Mouse (Mus musculus) monocyte, adult 5-6 weeks (primary cell): Measurements from ENCODE around the gene Golph3l. TPM values are rescaled to one million over a fixed set of nuclear protein-coding genes. Genes with fewer than 3 reads are reported as not detected.
"Not testable (repeated sequence)": the region's sequence is repeated elsewhere in the genome, so short reads cannot be mapped to it uniquely, and the experiment has no call there.

Experiments used
- ATAC-seq: fragments of 153-309, 156-312 bp; replicated peaks from 2 replicates; pipeline ENCODE4 v1.8.0; 2017; ENCODE audit warnings: mild to moderate bottlenecking; ENCODE audit not compliant: low TSS enrichment, insufficient number of reproducible peaks, severe bottlenecking, poor library complexity, low FRiP score
- total RNA-seq: library from RNA; stranded (forward); fragments of 200-1000, 200-491, 200-594 nt; gene quantifications from 3 replicates; pipeline ENCODE4 v1.2.3, GENCODE M21; 2017

Golph3l gene
- 26.6 to 53.1 TPM (median 29.7 TPM) in 3 replicates for total RNA-seq

DNA sequence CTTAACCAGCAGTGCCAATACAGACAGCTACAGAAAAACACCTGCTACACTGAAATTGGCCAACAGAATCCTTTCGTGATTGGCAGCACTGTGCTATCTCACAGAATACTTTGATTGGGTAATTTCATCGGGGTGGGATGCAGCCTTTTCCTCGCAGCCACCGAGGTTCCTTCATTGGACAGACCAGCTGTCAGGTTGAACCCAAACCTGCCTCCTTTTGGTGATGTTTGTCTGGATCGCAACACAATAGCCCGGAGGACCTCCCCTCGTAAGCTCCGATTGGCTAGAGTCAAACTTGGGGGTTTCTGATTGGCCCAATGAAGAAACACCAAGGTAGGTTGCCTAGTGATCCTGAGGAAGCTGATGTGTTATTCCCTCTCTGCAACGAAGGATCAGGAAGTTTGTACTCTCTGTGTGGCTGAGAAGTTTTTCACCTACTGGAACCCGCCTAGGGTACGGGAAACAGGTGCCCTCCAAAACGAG lies at the start of gene Golph3l:
Gene Golph3l, plus strand, starts transcription at position 331 of the 483 bp plus-strand sequence.
- ATAC-seq: peak; percentile 100

DNA sequence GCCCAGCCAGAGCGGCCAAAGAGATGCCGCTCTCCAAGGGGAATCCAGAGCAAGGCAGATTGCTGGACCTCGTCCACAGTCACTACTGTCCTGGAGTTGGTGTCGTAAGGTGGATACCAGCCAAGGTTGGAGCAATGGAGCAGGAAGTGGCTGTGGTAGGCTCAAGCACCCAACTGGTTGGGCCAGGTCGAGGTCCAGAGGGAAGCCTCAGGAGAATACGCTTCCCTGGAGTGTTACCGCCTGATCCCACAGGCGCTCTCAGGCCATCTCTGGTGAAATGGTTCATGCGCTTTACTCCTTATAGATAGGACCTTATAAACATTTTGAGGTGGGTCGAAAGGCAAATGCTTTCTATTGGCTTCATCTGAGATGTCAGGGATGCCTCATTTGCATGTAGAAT lies 49.8 kb upstream of the Golph3l start:
- no peak for ATAC-seq

DNA sequence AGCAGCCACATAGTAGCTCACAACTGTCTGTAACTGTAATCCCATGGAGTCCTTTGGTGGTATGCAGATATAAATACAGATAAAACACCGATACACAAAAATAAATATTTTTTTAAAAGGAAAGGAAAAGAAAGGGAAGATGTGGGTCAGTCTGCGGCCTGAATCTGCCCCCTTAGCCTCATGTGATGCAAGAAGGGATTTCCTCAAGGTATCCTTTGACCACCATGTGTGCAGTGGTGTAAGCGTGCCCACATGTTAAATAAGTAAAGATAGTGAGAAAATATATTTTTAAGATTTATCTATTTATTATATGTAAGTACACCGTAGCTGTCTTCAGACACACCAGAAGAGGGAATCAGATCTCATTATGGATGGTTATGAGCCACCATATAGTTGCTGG lies 48.9 kb upstream of the Golph3l start:
- ATAC-seq: no peak

DNA sequence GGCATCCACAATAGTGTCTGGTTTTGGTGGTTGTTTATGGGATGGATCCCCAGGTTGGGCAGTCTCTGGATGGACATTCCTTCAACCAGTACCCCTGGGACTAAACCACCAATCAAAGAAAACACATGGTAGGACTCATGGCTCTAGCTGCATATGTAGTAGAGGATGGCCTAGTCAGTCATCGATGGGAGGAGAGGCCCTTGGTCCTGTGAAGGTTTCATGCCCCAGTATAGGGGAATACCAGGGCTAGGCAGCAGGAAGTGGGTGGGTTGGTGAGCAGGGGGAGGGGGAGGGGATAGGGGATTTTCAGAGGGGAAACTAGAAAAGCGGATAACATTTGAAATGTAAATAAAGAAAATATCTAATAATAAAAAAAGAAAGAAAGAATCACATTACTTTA lies 47.5 kb upstream of the Golph3l start:
- not testable (repeated sequence) for ATAC-seq

DNA sequence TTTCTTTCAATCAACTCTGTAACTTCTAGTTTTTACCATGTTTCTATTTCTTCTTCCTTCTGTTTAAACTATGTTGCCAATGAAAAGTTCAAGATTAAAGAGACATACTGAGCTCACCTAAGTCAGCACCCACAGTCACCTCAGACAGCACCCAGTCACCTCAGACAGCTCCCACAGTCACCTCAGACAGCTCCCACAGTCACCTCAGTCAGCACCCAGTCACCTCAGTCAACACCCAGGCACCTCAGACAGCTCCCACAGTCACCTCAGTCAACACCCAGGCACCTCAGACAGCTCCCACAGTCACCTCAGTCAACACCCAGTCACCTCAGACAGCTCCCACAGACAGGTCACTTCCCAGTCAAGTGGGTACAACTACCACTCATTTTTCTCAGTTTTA lies 46.6 kb upstream of the Golph3l start:
- ATAC-seq: no peak

DNA sequence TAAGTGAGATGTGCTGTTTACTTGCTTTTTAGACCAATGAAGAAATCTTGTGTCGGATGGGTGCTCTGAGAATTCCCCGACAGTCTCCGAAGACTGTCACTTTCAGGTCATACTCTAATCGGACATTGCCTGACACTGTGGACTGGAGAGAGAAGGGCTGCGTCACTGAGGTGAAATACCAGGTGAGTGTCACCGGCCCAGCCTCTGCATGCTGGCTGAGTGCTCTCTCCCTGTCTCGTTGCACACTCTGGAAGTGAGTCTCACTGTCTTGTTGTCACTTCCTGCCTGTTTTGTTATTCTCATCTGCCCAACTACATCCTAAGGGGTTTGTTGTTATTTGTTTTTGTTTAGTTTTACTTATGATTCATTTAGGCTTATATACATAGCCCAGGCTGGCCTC lies 45.8 kb upstream of the Golph3l start:
- no peak for ATAC-seq

DNA sequence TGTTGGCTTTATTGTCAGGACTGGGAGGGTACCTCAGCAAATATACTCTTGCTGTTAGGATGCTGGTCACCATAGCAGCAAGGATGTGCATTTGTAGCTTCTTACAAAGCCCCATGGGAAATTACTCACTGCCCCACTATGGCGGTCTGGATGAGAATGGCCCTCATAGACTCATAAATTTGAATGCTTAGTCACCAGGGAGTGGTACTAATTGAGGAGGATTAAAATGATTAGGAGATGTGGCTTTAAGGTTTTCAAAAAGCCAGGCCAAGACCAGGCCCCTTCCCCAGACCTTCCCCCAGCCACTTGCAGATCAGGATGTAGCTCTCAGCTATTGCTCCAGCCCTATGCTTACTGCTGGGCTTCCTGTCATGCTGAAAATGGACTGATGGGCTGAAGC lies 38.6 kb upstream of the Golph3l start:
- ATAC-seq: no peak

DNA sequence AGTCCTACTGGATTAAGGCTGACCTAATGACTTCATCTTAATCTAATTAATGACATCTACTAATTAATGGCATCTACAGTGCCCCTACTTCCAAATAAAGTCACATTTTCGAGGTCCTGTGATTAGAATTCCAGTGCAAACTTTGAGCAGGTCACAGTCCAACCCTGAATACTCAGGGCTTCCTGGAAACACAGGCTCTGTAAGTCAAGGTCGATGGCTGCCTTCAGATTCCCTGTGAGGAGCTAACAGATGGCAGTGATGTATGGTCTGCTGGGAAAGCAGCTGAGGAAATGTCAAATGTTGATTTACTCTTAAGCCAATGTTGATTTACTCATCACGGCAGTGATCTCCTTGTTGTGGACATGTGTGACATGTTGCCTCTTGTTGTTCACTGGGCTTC lies 34.7 kb upstream of the Golph3l start:
- no peak for ATAC-seq

DNA sequence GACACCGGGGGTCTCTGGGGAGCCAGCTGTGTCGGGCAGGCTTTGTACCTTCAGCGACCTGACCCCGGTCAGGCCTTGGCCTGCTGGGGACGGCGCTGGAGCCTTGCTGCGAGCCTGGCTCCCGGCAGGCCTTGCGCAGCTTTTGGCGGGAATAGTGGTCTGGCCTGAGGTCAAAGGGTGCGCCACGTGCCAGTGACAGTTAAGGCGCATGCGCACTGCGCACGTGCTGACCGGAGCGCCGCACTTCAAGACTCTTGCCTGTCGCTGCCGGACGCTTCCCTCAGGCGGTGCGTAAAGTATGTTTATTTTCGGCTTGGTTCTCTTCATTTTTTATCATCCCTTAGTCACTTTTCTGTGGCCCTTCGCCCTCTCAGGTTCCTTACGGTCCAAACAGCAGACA lies 29.3 kb upstream of the Golph3l start, which contains the start of gene Hormad1:
Gene Hormad1, plus strand, starts transcription at position 241 of the 400 bp plus-strand sequence.
- ATAC-seq: no peak

DNA sequence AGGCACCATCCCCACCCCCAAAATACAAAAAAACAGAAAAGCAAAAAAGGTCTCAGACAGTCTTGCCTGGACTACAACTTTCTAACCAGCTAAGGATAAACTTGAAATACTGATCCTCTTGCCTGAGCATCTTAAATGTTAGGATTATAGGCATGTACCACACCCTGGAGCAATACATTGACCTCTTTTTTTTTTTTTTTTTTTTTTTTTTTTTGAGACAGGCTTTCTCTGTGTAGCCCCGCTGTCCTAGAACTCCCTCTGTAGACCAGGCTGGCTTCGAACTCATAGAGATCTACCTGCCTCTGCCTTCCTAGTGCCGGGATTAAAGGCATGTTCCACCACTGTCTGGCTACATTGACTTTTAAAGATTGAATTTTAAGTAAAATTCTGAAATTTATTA lies 28.0 kb upstream of the Golph3l start:
- ATAC-seq: no peak

DNA sequence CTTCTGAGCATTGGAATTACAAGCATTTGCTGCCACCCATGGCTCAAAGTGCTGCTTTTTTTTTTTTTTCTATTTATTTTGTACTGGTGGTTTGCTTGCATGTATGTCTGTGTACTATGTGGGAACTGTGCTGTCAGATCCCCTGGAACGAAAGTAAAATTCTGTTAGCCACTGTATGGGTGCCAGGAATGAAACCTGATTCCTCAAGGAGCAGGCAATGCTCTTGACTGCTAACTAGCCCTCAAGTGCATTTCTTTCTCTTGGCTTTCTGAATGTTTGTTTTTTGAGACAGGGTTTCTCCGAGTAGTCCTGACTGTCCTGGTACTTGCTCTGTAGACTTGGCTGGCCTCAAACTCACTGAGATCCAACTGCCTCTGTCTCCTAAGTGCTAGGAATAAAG lies 26.9 kb upstream of the Golph3l start:
- no peak for ATAC-seq

DNA sequence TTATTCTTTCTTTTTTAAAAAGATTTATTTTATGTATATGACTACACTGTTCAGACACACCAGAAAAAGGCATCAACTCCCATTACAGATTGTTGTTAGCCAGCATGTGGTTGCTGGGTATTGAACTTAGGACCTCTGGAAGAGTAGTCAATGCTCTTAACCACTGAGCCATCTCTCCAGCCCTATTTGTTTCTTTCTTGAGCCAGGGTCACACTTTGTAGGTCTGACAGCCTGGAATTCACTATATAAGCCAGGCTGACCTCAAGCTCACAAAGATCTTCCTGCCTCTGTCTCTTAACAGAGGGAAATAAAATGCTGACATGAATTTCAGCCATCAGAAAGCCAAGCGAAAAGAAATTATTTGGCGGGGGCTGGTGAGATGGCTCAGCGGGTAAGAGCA lies 19.1 kb upstream of the Golph3l start:
- ATAC-seq: no peak

DNA sequence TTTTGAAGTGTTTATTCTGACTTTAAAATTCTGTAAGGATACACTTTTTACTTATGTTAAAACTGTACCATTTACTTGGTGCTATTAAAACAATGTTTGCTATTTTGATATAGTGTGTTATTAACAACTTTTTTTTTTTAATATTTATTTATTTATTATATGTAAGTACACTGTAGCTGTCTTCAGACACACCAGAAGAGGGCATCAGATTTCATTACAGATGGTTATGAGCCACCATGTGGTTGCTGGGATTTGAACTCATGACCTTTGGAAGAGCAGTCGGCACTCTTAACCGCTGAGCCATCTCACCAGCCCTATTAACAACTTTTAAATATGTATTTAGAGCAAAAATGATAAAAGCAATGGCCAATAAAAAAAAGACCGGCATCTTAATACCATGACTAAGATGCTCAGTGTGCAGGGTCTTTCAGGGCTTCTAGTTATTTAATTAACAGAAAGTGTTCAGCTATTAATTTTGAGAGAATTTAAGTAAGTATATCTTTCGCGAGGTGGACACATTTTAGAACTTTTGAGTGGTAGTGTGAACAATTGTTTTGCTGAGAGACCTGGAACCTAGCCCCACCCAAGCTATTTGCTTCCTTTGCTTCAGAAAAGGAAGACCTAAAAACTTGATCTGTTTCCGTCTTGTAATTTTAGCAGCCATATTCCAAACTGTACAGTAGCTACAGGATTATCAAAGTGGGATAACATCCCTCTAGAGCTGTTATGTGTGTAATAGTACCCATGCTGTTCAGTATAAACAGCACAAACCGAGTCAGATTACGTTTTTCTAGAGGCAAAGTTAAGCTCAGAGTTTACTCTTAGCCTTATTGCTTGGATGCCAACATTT lies 755 bp upstream of the Golph3l start:
- ATAC-seq: no peak

DNA sequence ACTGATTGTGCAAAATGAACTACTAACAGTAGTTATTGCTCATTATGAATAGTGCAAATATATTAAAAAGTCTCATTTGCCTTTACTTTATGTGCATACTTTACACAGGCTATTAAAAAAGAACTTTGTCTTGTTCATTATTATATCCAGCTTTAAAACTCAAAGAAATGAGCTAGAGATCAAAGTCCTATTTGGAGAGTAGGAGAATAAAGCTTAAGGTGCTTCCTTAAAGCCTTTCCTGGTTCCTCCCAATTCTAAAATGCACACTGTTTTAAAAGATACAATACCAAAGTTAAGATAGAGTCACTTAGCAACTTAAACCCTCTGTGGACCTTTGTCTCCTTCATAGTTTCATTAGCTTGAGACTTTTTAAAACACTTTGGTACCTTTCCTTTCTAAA lies 10.0 kb downstream of the Golph3l start:
- no peak for ATAC-seq

DNA sequence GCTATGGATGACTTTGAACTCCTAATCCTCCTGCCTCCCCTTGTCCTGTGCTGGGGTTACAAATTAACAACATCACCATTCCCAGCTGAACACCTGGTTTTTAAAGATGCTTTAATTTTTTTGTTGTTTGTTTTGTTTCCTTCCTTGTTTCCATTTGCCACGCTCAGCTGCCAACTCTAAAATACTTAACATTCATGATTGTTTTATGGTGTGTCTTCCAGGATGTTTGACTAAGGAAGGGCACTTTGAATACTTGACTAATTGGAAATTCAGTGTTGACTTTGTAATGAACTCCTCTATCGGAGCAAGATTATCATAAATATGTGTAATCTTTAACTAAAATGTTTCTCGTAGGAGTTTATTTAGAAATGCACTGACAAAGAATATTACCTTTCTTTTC lies 12.6 kb downstream of the Golph3l start:
- ATAC-seq: no peak

DNA sequence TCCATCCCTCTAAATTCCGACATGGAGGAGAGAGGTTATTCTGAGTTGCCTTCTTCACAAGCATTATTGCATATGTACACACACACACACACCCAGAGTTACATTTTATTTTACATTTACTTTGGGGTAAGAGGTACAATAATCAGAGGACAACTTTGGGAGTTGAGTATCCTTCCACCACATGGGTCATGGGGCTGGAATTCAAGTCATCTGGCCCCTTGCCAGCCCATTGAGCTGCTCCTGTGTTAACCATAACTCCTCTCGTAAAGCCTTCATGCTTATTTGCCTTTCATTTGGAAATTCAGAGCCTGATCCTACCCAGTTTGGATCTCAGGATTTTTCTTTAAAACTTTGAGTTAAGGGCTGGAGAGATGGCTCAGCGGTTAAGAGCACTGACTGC lies 17.4 kb downstream of the Golph3l start:
- no peak for ATAC-seq

DNA sequence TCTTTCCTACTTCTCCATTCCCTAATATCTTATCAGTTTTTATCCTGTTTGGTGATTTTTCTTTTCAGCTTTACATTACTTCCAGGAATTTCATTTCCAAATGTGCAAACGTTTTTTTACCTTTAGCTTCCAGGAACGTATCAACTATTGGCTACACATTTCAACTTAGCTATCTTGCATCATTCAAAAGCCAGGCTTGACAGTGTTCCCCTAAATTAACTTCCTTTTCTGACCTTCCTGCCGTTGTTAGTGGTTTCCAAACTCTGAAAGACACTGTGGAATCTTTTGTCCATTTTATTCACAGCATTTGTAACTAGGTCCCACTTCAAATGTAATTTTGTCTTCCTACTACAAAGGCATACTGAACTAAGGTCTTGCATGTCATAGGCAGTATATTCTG lies 20.5 kb downstream of the Golph3l start:
- ATAC-seq: no peak; the same call in 1 of the 2 replicates

DNA sequence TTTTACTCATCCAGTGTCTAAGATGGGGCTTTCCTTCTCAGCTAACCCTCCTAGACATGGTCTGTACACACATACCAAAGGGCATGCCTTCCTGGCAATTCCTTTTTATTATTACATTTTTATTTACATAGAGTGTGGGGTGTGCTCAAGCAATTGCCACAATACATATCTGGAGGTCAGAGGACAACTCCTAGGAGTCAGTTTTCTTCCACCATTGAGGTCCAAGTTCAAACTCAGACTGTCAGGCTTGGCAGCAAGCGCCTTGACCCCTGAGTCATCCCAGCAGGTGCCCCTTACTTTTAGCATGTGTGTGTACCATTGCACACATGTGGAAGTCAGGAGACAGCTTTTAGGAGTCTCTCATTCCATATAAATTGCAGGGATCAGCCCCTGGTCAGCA lies 25.3 kb downstream of the Golph3l start:
- no peak for ATAC-seq

DNA sequence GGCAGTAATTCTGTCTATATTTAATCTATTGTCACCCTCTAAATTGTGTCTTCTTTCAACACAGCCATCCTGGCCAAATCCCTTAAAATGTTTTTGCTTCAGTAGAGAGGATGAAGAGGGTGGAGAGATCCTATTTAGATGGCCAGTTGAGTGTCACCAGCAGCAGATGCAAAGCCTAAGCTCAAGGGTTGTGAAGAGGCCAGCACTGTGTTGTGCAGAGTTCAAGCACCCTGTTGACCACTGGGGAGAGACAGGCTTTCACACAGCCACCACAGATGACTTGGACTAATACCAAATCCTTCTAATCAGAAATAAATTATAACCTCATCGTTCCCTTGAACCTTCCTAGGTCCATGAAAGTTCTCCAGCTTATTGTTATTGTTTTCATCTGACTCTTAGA lies 29.8 kb downstream of the Golph3l start:
- no peak for ATAC-seq

DNA sequence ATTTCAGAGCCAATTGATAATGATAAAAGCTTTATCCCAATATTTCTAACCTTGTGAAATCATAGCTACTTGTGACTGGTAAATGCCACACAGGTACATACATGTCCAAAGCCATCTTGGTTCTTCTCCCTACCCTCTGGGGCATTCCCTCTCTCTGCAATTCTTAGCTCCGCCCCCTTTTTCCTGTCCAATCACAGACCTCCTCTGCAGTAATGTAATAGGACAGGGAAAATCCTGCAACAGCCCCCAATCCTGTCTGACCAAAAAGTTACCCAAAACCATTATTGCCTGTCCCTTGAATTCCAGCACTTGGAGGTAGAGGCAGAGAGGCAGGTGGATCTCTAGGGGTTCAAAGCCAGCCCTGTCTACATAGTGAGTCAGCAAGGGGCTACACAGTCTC lies 32.5 kb downstream of the Golph3l start:
- no peak for ATAC-seq
